Mouse (Mus musculus): ENCODE measurements around the gene Mxi1.

The Mxi1 gene

DNA sequence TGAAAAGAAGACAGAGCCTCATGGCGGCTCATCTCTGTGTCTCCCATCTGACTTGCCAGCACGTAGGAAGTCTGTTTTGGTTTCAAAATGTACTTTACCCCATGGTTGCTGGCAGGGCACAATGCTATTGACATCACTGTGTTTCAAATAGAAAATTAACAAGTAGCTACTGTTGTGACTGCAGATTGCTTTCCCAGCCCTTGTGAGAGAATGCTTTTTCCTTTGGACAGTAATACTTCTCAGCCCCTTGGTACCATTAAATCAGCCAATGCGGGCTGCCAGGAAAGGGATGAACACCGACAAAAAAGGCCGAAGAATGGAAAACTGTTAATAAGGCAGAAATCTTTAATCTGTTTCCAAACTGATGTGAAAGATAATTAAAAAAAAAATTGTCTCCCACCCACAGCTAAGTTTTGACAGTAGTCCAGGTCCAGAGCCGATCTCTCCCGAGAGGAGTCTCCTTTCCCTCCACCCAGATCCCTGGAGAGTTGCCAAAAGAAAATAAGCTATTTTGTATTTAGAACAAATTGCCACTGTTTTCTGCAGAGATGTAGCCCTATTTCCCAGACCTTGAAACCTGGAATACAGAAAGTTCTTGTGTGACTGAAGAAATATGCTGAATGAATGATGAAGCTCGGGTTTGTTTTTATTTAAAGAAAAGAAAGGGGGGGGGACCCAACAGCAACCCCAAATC is 50.1 kb downstream of the Mxi1 start:
- intact Hi-C loops (cut with DNase I), result no loop called here

DNA sequence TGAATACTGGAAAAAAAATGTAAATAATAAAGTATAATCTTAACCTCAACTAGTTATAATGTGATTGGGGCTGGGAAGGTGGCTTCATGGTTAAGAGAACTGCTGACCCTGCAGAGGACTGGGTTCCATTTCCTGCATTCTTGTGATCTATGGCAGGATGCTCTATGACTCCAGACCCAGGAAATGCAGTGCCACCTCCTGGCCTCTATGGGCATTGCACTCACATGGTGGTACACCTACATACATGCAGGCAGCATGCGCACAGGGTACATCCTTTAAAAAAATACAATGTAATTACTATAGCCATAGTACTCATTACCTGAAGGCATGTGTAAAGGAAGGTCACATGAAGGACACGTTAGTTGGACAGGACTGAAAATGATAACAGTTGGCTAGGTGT is 52.6 kb downstream of the Mxi1 start:
- intact Hi-C loops (cut with DNase I), result no loop called here

- intact Hi-C loops (cut with DNase I), result no loop called here
Measured at GRCm38 (mm10) chr19:53364551-53364950, 54.2 kb downstream of the Mxi1 start.

DNA sequence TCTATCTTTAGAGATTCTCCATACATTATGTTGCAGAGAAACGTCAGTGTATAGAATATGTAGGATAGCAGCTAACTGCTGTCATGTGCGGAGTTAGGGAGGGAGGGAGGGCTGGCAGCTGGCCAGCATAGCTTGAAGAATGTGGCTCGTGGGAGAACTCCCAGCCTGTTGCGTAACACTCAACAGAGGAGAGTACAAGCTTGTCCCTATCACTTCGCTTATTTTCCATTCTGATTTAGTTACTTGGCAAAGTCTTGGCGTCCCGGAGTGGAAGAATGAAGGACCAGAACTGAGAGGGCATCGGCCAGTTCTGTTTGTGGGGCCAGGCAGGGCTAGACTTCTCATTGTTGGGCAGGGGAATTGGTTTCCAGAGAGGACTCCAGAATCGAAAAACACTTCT is 54.6 kb downstream of the Mxi1 start:
- intact Hi-C loops (cut with DNase I), result loop anchor here (5.0 kb wide), 2 partner anchors 38 to 53 kb away; partner anchors contain the start of gene Mxi1

DNA sequence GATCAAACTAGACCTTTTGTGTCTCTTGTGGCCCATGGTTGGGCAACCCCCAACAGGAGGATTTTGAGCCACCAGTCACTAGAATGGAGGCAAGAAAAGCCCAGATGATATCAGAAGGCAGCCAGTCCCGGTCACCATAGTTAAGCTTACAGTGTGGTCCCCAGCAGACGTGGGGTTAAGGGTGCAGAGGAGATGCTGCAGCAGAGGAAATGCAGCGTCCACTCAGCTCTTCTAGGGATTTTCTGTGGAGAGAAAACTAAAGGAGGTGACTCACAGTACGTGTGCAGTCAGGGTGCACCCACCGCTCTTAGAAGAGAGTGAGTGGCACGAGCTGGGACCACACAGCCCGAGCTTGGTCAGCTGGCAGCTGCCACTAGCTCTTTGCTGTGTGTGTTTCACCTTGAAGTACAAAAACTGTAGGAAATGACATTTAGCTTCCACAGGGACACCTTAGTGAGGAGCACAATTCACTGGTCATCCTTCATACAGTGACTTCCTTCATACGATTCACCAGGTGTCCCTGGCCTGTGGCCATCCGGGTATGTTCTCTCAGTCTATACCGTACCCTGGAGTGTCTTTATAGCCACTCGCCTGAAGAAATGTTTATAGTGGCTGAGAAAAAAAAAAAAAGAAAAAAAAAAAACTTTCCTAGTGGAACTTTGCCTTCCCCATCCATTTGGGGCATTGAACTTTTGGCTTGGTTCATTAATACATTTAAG is 55.9 kb downstream of the Mxi1 start:
- intact Hi-C loops (cut with DNase I), result loop anchor here (5.0 kb wide), 2 partner anchors 39 to 54 kb away; partner anchors contain the start of gene Mxi1

GRCm38 (mm10) chr19:53366881-53367280 is 56.6 kb downstream of the Mxi1 start:
- intact Hi-C loops (cut with DNase I), result loop anchor here (5.0 kb wide), 2 partner anchors 40 to 55 kb away; partner anchors contain the start of gene Mxi1

DNA sequence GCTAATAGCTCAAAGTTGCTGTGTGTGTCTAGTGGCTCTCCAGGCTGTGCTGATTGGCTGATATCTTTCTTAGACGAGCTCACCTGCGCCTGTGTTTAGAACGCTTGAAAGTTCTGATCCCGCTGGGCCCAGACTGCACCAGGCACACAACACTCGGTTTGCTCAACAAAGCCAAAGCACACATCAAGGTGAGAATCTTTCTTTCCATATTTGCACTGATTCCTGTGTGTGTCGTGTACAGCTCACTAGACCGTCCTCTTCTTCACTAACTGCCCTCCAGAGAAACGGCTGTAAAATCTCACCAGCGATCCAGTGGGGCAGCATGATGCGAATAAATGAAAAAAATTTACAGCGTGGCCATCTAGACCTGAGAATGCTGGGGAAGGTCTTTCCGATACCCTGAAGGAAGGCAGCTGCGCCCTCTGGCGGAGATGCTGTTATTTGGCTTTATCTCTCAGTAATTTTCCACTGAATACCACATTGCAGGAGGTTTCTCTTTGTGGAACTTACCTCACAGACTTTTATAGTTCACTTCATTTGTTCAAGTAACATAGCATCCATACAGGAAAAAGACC is 59.2 kb downstream of the Mxi1 start:
- intact Hi-C loops (cut with DNase I), result loop anchor here (2.0 to 5.0 kb wide), 5 partner anchors 42 to 362 kb away; partner anchors contain the start of genes Add3 and Mxi1

GRCm38 (mm10) chr19:53370233-53370632 is 59.9 kb downstream of the Mxi1 start:
- intact Hi-C loops (cut with DNase I), result loop anchor here (5.0 kb wide), 2 partner anchors 228 to 363 kb away; partner anchors contain the start of gene Add3

DNA sequence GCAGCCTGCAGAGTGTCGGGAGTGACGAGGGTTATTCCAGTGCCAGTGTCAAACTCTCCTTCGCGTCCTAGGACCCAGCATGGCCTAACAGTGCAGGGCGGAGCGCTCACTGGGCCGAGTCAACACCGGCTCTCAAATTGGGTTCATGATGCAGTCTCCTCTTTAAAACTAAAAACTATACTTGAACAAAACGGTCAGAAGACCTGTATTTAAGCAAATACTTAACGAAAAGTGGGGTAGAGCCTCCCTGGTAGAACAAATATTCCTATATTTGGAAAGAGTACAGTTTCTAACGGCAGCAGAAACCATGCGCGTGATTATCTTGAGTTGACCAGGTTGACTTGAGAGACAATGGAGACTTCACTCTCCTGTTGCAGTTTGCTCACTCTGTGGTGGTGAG is 61.3 kb downstream of the Mxi1 start, which contains the start of gene Gm10197:
Gm10197 (minus strand) TSS at position 101 of the 400 bp plus-strand sequence.
- intact Hi-C loops (cut with DNase I), result loop anchor here (5.0 kb wide), 2 partner anchors 229 to 364 kb away; partner anchors contain the start of gene Add3

GRCm38 (mm10) chr19:53373570-53373969 is 63.3 kb downstream of the Mxi1 start:
- intact Hi-C loops (cut with DNase I), result loop anchor here (5.0 kb wide), 2 partner anchors 231 to 366 kb away; partner anchors contain the start of gene Add3

GRCm38 (mm10) chr19:53375299-53375698 is 65.0 kb downstream of the Mxi1 start:
- intact Hi-C loops (cut with DNase I), result no loop called here

GRCm38 (mm10) chr19:53375816-53376215 is 65.5 kb downstream of the Mxi1 start:
- intact Hi-C loops (cut with DNase I), result no loop called here

DNA sequence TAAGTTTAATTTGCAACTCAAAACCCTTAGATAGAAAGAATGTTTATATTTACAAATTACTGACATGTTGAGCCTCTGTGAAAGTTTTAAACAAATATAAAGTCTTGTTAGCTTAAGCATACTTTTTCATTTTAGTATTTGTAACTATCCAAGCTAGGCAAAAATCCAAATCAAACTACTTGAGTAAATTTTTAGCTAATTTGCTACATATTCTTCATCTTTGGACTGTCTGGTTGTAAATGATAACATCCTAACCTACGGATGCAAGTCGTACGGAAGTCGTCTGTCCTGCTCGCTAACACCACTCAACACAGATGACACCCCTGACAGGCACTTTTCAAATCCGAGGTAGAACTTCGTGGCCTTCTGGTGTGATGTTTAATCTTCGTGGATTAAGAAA is 67.3 kb downstream of the Mxi1 start:
- intact Hi-C loops (cut with DNase I), result no loop called here

DNA sequence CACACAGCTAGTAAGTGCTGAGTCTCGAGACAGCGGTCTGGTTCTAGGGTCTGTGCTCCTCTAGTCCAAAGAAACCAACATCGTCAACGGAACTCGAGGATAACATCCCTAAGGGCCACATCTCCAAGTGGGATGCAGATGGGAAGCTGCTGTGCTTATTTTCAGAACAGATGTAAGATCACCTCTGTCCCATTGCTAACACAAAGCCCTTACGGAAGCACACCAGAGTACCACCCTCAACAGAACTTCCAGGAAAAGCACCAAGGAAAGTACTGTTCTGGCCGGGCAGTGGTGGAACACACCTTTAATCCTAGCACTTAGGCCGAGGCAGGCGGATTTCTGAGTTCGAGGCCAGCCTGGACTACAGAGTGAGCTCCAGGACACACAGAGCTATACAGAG is 68.1 kb downstream of the Mxi1 start:
- intact Hi-C loops (cut with DNase I), result no loop called here

- intact Hi-C loops (cut with DNase I), result no loop called here
Measured at GRCm38 (mm10) chr19:53383336-53383735, 73.0 kb downstream of the Mxi1 start.

DNA sequence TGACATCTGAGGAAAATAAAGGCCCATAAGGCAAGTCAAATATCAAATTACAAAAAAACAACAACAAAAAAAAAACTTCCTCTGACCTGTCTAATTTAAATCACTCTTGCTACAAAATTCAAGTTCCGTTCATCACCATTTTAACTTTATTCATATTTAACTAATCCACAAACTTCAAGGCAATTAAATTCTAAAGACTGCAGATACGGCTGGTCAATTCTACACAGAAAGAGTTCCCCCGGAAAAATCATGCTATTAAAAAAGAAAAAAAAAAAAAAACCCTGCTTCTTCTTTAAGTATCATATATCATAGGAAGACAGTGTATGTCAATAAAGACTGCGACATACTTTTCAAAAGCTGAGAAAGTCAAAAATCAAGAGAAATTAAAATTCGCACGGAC is 79.1 kb downstream of the Mxi1 start:
- intact Hi-C loops (cut with DNase I), result no loop called here

- intact Hi-C loops (cut with DNase I), result no loop called here
Measured at GRCm38 (mm10) chr19:53389851-53390431, 79.6 kb downstream of the Mxi1 start.

- intact Hi-C loops (cut with DNase I), result no loop called here
Measured at GRCm38 (mm10) chr19:53390495-53391007, 80.2 kb downstream of the Mxi1 start, which contains the start of gene Smndc1. Smndc1 (minus strand) TSS chr19:53390578.

DNA sequence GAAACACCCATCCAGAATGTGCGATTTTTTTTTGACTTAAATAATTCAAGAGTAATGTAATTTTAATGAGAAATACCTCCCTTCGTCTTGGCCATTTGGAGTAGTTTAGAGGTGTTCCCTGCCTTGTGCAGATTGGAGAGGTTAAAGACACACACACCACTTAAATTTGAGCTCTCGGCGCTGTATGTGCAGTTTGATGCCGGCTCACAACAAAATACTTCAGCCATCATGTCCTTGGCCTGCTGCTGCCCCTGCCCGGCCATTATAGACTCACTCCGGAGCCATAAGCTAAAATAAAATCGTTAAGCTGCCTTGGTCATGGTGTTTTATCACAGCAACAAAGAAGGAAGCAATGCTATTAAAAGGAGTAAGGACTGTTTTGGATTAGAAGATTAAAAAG is 81.1 kb downstream of the Mxi1 start:
- intact Hi-C loops (cut with DNase I), result no loop called here

DNA sequence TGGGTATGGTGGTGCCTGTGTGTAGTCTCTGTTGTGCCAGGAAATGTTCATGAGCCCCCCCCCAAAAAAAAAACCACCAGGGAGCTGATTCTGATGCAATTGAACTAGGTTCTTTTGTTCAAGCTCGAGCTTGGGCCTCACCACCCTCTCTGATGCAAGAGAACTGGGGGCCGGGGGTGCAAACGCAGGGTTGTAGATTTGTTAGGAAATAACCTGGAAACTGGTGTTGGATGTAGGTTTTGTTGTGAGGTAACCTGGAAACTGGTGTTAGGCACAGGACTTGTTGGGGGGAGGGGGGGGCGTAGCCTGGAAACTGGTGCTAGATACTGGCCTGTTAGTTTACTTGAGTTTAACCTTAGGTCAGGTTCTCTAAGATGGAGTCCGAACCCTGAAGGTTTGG is 81.5 kb downstream of the Mxi1 start:
- intact Hi-C loops (cut with DNase I), result no loop called here

- intact Hi-C loops (cut with DNase I), result no loop called here
Measured at GRCm38 (mm10) chr19:53392781-53393343, 82.5 kb downstream of the Mxi1 start.
